ENCODE assay signal across 8 mouse cellular contexts in the genomic region with DNA sequence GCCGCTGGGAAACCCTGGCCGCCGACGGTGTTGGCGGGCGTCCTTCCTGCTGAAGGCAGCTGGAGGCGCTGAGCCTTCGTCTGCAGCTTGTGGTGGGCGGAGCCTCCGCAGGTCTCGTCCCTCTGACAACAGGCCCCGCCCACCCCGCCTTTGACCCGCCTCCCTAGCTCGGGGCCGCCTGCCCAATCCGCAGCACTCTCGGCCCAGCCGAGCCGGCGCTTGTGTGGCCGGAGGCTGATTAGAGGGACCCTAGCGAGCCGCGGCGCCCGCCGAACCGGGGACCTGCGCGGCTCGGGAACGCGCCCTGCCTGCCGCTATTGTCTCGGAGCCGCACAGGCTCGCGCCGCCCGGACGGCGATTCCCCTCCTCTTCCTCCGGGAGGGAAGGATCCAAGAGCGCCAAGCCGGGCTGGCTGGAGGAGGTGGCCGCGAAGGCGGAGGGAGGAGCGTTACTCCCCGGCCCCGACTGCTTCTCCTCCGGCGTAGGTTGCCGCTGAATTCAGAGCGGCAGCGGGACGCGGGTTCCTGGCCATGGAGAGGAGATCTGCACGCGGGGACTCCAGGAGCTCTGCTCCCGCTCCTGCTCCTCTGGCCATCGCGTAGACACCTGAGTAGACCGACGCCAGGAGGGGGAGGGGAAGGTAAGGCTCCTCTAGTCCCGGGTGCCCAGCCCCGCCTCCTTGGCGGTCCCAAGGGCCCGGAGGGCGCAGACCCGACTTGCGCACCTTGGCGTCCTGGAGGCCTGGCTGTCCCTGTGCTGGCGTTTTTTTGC. TPM values are rescaled to one million over a fixed set of nuclear protein-coding genes. Genes with fewer than 3 reads are reported as not detected.
A peak's percentile ranks its signal among the peaks of the same experiment; 100 is the strongest.
DNase-seq lines count a peak whose midpoint lies in the region; ATAC-seq and TF ChIP-seq lines count a peak whose summit lies in the region.

Gene Cemip2, plus strand, starts transcription at position 196 of the 771 bp plus-strand sequence.

- ATAC-seq in CD4-positive, CD25-positive, alpha-beta regulatory T cell, adult 4 months = peak; percentile 90
- peak; percentile 96 for ATAC-seq in erythroid progenitor cell, adult 5-6 weeks (replicated peaks; ENCODE audit: low FRiP score, poor library complexity, severe bottlenecking)
- ATAC-seq in heart, embryonic 13.5 days (ENCODE audit: extremely low read depth, insufficient number of reproducible peaks, low FRiP score, low TSS enrichment) = peak; percentile 92
- peak; percentile 97 for ATAC-seq in kidney, postnatal 0 days (replicated peaks; ENCODE audit: low FRiP score, low read depth)
- peak; percentile 98 for ATAC-seq in liver, embryonic 11.5 days (replicated peaks; ENCODE audit: low FRiP score)

- peak within 1 kb of the TSS; percentile 68 for H3ac ChIP-seq in myocyte (ENCODE audit: control insufficient read depth, insufficient read length)

- peak within 1 kb of the TSS; percentile 78 for H3K4me3 ChIP-seq in brown adipose tissue, adult 24 weeks (ENCODE audit: insufficient read depth, low read depth, low read length)
- peak within 1 kb of the TSS; percentile 97 for H3K4me3 ChIP-seq in heart, embryonic 13.5 days
- peak within 1 kb of the TSS; percentile 89 for H3K4me3 ChIP-seq in kidney, postnatal 0 days (replicated peaks; ENCODE audit: low read depth, low read length)
- peak within 1 kb of the TSS; percentile 83 for H3K4me3 ChIP-seq in liver, embryonic 11.5 days (ENCODE audit: low read depth, low read length)
- peak within 1 kb of the TSS; percentile 97 for H3K4me3 ChIP-seq in myocyte

- H3K4me2 ChIP-seq in heart, embryonic 13.5 days = peak within 1 kb of the TSS; percentile 80
- peak within 1 kb of the TSS; percentile 82 for H3K4me2 ChIP-seq in kidney, postnatal 0 days (ENCODE audit: low read length)
- peak within 1 kb of the TSS; percentile 89 for H3K4me2 ChIP-seq in liver, embryonic 11.5 days
- peak within 1 kb of the TSS; percentile 98 for H3K4me2 ChIP-seq in myocyte (ENCODE audit: low read depth)

- H3K36me3 ChIP-seq in heart, embryonic 13.5 days = 0 out of 2 replicates have a peak, but pooled peaks cover 4% of the 10 kb centered on the region
- no peaks in the 10 kb centered on the region for H3K36me3 ChIP-seq in kidney, postnatal 0 days (ENCODE audit: insufficient read depth, low read length)
- no peaks in the 10 kb centered on the region for H3K36me3 ChIP-seq in liver, embryonic 11.5 days (ENCODE audit: control insufficient read depth, insufficient read depth, low read length)
- peaks cover 6% of the 10 kb centered on the region for H3K36me3 ChIP-seq in myocyte (ENCODE audit: control insufficient read depth, insufficient read depth)

- TF ChIP-seq POLR2A in myocyte (IDR thresholded peaks at IDR 0.05; ENCODE audit: insufficient read length, low read depth) = peak; percentile 79

- peak within 1 kb of the TSS; percentile 91 for H3K9ac ChIP-seq in heart, embryonic 13.5 days
- peak within 1 kb of the TSS; percentile 87 for H3K9ac ChIP-seq in kidney, postnatal 0 days (ENCODE audit: low read depth, low read length)
- peak within 1 kb of the TSS; percentile 69 for H3K9ac ChIP-seq in liver, embryonic 11.5 days (ENCODE audit: low read depth, low read length)

- peak within 1 kb of the TSS; percentile 79 for H3K27ac ChIP-seq in brown adipose tissue, adult 24 weeks (replicated peaks; ENCODE audit: low read depth, low read length)
- peak within 1 kb of the TSS; percentile 96 for H3K27ac ChIP-seq in heart, embryonic 13.5 days (replicated peaks)
- peak within 1 kb of the TSS; percentile 97 for H3K27ac ChIP-seq in kidney, postnatal 0 days
- peak within 1 kb of the TSS; percentile 47 for H3K27ac ChIP-seq in liver, embryonic 11.5 days (ENCODE audit: low read depth, low read length)

- no peaks in the 10 kb centered on the region for H3K9me3 ChIP-seq in heart, embryonic 13.5 days
- no peaks in the 10 kb centered on the region for H3K9me3 ChIP-seq in kidney, postnatal 0 days (replicated peaks; ENCODE audit: low read length)
- H3K9me3 ChIP-seq in liver, embryonic 11.5 days (ENCODE audit: control insufficient read depth, low read length) = no peaks in the 10 kb centered on the region

- no peaks in the 10 kb centered on the region; the same call in 1 of the 2 replicates for H3K27me3 ChIP-seq in heart, embryonic 13.5 days (replicated peaks)
- H3K27me3 ChIP-seq in kidney, postnatal 0 days (ENCODE audit: insufficient read depth, low read length) = no peaks in the 10 kb centered on the region
- peaks cover 4% of the 10 kb centered on the region; the same call in 1 of the 2 replicates for H3K27me3 ChIP-seq in liver, embryonic 11.5 days (replicated peaks; ENCODE audit: control insufficient read depth, insufficient read depth, low read length)
- H3K27me3 ChIP-seq in myocyte (ENCODE audit: control insufficient read depth, insufficient read depth, insufficient read length) = no peaks in the 10 kb centered on the region

- TF ChIP-seq CTCF in kidney, postnatal 0 days (IDR thresholded peaks at IDR 0.05; ENCODE audit: low read depth) = peak; percentile 65

- WGBS in heart, embryonic 13.5 days = under 1% methylated on average over 74 of the region's 75 CpGs
- WGBS in kidney, postnatal 0 days = under 1% methylated on average over 70 of the region's 75 CpGs
- WGBS in liver, embryonic 11.5 days = under 1% methylated on average over 62 of the region's 75 CpGs

- DNase-seq in kidney, postnatal 0 days (ENCODE audit: low spot score) = peak; percentile 96
- peak; percentile 96 for DNase-seq in liver, embryonic 11.5 days (ENCODE audit: low spot score)
- peak; percentile 97 to 99 for DNase-seq in spleen, postnatal 4 days (ENCODE audit: low spot score in 2 of 2)

- peaks cover 46% of the 10 kb centered on the region for H3K79me2 ChIP-seq in myocyte (ENCODE audit: control insufficient read depth, insufficient read depth)

- H3K4me1 ChIP-seq in brown adipose tissue, adult 24 weeks (ENCODE audit: control insufficient read depth, insufficient read depth, insufficient read length, low read length) = peaks cover 9% of the 10 kb centered on the region; the same call in 1 of the 2 replicates
- peaks cover 73% of the 10 kb centered on the region for H3K4me1 ChIP-seq in heart, embryonic 13.5 days
- H3K4me1 ChIP-seq in kidney, postnatal 0 days (replicated peaks; ENCODE audit: insufficient read depth, low read length) = peaks cover 33% of the 10 kb centered on the region
- 0 out of 2 replicates have a peak, but pooled peaks cover 2% of the 10 kb centered on the region for H3K4me1 ChIP-seq in liver, embryonic 11.5 days (replicated peaks; ENCODE audit: control insufficient read depth, insufficient read depth, low read length)

TF ChIP-seq in myocyte, 11 proteins besides CTCF, POLR2A, EP300 and RAD21:
- TF ChIP-seq MYOD1 (IDR thresholded peaks at IDR 0.05; ENCODE audit: control insufficient read depth in 1 of 3, insufficient read length in 2 of 3, low read depth in 2 of 3) = peak in 1 of 3 experiments; percentile 67
- peak; percentile 85 for TF ChIP-seq POLR2AphosphoS2 (IDR thresholded peaks at IDR 0.05; ENCODE audit: insufficient read length, low read depth)
- TF ChIP-seq MYOG (IDR thresholded peaks at IDR 0.05; ENCODE audit: control insufficient read depth in 1 of 3, insufficient read depth in 1 of 3, insufficient read length in 2 of 3, low read depth in 2 of 3) = peak in 1 of 3 experiments; percentile 48
- TF ChIP-seq E2F4 (IDR thresholded peaks at IDR 0.05; ENCODE audit: insufficient read depth) = no peak

RNA-seq across cellular contexts. Expression of gene Cemip2, which starts in this region (rescaled TPM):
- 1 to 10 TPM; 4.5 to 5.4 TPM for polyA plus RNA-seq in CD4-positive, CD25-positive, alpha-beta regulatory T cell, adult 4 months (2017; shearing (Covaris generic))
- 2.3 and 2.4 TPM in 2 replicates for polyA plus RNA-seq in brown adipose tissue, adult 24 weeks (2012; ENCODE audit: insufficient read depth, insufficient read length, missing spikeins)
- 1.7 and 2.2 TPM in 2 replicates for total RNA-seq in erythroid progenitor cell, adult 5-6 weeks (2015; ENCODE audit: low replicate concordance)
- total RNA-seq in erythroid progenitor cell, adult 5-6 weeks (2017; ENCODE audit: low replicate concordance) = 3.3 and 3.8 TPM in 2 replicates
- polyA plus RNA-seq in heart, embryonic 13.5 days (2015; fragmentation: Nextera tagmentation; extraction: Ambion mirVana) = 55.2 and 58.9 TPM in 2 replicates
- polyA plus RNA-seq in kidney, postnatal 0 days (2015; fragmentation: Nextera tagmentation; extraction: Ambion mirVana) = 14.1 and 16.3 TPM in 2 replicates
- 24.8 and 25.0 TPM in 2 replicates for polyA plus RNA-seq in liver, embryonic 11.5 days (2014; fragmentation: Nextera tagmentation; extraction: Ambion mirVana)
- polyA plus RNA-seq in myocyte (2012; fragmentation: generic; extraction: Trizol) = 14.5 TPM

Comparison
In these comparisons a context has a peak if more than half of its experiments do, and no peak if none do; other contexts are left out.
1. Peak in every context shown above with its lines: DNase-seq, ATAC-seq, H3K4me3 ChIP-seq and H3K27ac ChIP-seq.
2. H3K27ac ChIP-seq: peak in every context shown above with its lines; median percentile 97 in kidney, postnatal 0 days; 96 in heart, embryonic 13.5 days; 79 in brown adipose tissue, adult 24 weeks; 47 in liver, embryonic 11.5 days.